8 mouse cellular contexts compared by ENCODE assay signal in the genomic region with DNA sequence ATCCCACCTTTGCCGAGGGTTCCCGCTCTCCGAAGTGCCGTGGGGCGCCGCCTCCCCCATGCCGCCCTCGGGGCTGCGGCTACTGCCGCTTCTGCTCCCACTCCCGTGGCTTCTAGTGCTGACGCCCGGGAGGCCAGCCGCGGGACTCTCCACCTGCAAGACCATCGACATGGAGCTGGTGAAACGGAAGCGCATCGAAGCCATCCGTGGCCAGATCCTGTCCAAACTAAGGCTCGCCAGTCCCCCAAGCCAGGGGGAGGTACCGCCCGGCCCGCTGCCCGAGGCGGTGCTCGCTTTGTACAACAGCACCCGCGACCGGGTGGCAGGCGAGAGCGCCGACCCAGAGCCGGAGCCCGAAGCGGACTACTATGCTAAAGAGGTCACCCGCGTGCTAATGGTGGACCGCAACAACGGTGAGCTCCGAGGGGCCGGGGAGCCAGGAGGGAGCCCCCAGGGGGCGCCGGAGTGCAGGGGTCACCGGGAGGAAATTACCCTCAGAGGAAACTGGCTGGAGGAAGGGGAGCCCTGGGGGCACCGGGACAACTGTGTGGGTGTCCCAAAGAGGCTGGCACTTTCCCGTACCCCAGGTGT. TPM values are rescaled to one million over a fixed set of nuclear protein-coding genes. Genes with fewer than 3 reads are reported as not detected.
DNase-seq lines count a peak whose midpoint lies in the region; ATAC-seq and TF ChIP-seq lines count a peak whose summit lies in the region.

No protein-coding gene starts in this region.

- no peak for ATAC-seq in heart, embryonic 16.5 days (replicated peaks; ENCODE audit: extremely low read depth, insufficient read depth, low FRiP score)
- no peak for ATAC-seq in midbrain, embryonic 13.5 days

- peaks cover 47% of the 10 kb centered on the region for H3K4me1 ChIP-seq in embryonic facial prominence, embryonic 10.5 days
- H3K4me1 ChIP-seq in heart, embryonic 16.5 days (ENCODE audit: control insufficient read depth, insufficient read depth, low read length) = peaks cover 16% of the 10 kb centered on the region
- peaks cover 42% of the 10 kb centered on the region for H3K4me1 ChIP-seq in limb, embryonic 10.5 days
- peaks cover 37% of the 10 kb centered on the region for H3K4me1 ChIP-seq in midbrain, embryonic 13.5 days (replicated peaks)
- peaks cover 27% of the 10 kb centered on the region for H3K4me1 ChIP-seq in testis, adult 2 months (ENCODE audit: control insufficient read depth, insufficient read depth, low read length)

- peak overlapping the region; percentile 97 for H3K4me2 ChIP-seq in heart, embryonic 16.5 days (ENCODE audit: low read depth, low read length)
- peak overlapping the region; percentile 62 for H3K4me2 ChIP-seq in midbrain, embryonic 13.5 days (replicated peaks)

- H3K36me3 ChIP-seq in embryonic facial prominence, embryonic 10.5 days (replicated peaks) = peaks cover 9% of the 10 kb centered on the region; the same call in 1 of the 2 replicates
- peaks cover 2% of the 10 kb centered on the region; the same call in 1 of the 2 replicates for H3K36me3 ChIP-seq in heart, embryonic 16.5 days (ENCODE audit: control insufficient read depth, insufficient read depth)
- peaks cover 5% of the 10 kb centered on the region; the same call in 1 of the 2 replicates for H3K36me3 ChIP-seq in limb, embryonic 10.5 days
- peaks cover 3% of the 10 kb centered on the region; the same call in 1 of the 2 replicates for H3K36me3 ChIP-seq in midbrain, embryonic 13.5 days
- no peaks in the 10 kb centered on the region for H3K36me3 ChIP-seq in testis, adult 2 months (ENCODE audit: control insufficient read depth, insufficient read depth, low read length)

- 0 out of 2 replicates have a peak, but pooled peaks have one; percentile 19 for TF ChIP-seq POLR2A in testis, adult 2 months (IDR thresholded peaks at IDR 0.05; ENCODE audit: control insufficient read depth, low read depth, low read length)

- under 1% methylated on average over 47 of the region's 47 CpGs for WGBS in embryonic facial prominence, embryonic 10.5 days
- WGBS in heart, embryonic 16.5 days = 0% methylated on average over 47 of the region's 47 CpGs
- WGBS in limb, embryonic 10.5 days = 1% methylated on average over 47 of the region's 47 CpGs
- WGBS in midbrain, embryonic 13.5 days = under 1% methylated on average over 47 of the region's 47 CpGs

- peak overlapping the region; percentile 82 for H3K27ac ChIP-seq in embryonic facial prominence, embryonic 10.5 days (replicated peaks)
- H3K27ac ChIP-seq in heart, embryonic 16.5 days (ENCODE audit: low read length) = peak overlapping the region; percentile 75
- peak overlapping the region; percentile 46 for H3K27ac ChIP-seq in limb, embryonic 10.5 days
- H3K27ac ChIP-seq in midbrain, embryonic 13.5 days = no peak overlapping the region
- peak overlapping the region; percentile 19 for H3K27ac ChIP-seq in testis, adult 2 months (ENCODE audit: control insufficient read depth, insufficient read depth, low read depth, low read length)

- peaks cover 80% of the 10 kb centered on the region for H3K27me3 ChIP-seq in embryonic facial prominence, embryonic 10.5 days (replicated peaks; ENCODE audit: low read depth, poor library complexity, severe bottlenecking)
- H3K27me3 ChIP-seq in heart, embryonic 16.5 days (ENCODE audit: control insufficient read depth, insufficient read depth, low read length) = 0 out of 2 replicates have a peak, but pooled peaks cover 2% of the 10 kb centered on the region
- H3K27me3 ChIP-seq in limb, embryonic 10.5 days (ENCODE audit: low read depth, poor library complexity, severe bottlenecking) = peaks cover 77% of the 10 kb centered on the region
- H3K27me3 ChIP-seq in midbrain, embryonic 13.5 days = peaks cover 80% of the 10 kb centered on the region
- H3K27me3 ChIP-seq in testis, adult 2 months (ENCODE audit: control insufficient read depth, insufficient read depth, low read length) = no peaks in the 10 kb centered on the region

- H3K4me3 ChIP-seq in embryonic facial prominence, embryonic 10.5 days = peak overlapping the region; percentile 67
- H3K4me3 ChIP-seq in heart, embryonic 16.5 days (ENCODE audit: low read length) = peak overlapping the region; percentile 64
- H3K4me3 ChIP-seq in limb, embryonic 10.5 days = peak overlapping the region; percentile 57
- peak overlapping the region; percentile 43 for H3K4me3 ChIP-seq in midbrain, embryonic 13.5 days (replicated peaks)
- H3K4me3 ChIP-seq in testis, adult 2 months (ENCODE audit: control insufficient read depth, low read depth, low read length) = peak overlapping the region; percentile 82

- peak overlapping the region; percentile 80 for H3K9ac ChIP-seq in heart, embryonic 16.5 days (ENCODE audit: low read length)
- H3K9ac ChIP-seq in midbrain, embryonic 13.5 days (replicated peaks) = peak overlapping the region; percentile 24

- no peak for TF ChIP-seq CTCF in testis, adult 2 months (IDR thresholded peaks at IDR 0.05; ENCODE audit: control insufficient read depth, insufficient read depth, insufficient replicate concordance, low read depth, low read length)

- DNase-seq in gastrocnemius, postnatal 10 days = peak; percentile 57
- DNase-seq in gastrocnemius, adult 18-20 months (ENCODE audit: low spot score) = no peak
- DNase-seq in embryonic facial prominence, embryonic 10.5 days (ENCODE audit: low spot score) = peak; percentile 58
- peak; percentile 63 for DNase-seq in limb, embryonic 10.5 days (ENCODE audit: low spot score)
- no peak for DNase-seq in frontal cortex, postnatal 25 days (ENCODE audit: low spot score in 2 of 2)

- no peaks in the 10 kb centered on the region for H3K9me3 ChIP-seq in embryonic facial prominence, embryonic 10.5 days
- no peaks in the 10 kb centered on the region for H3K9me3 ChIP-seq in heart, embryonic 16.5 days (replicated peaks; ENCODE audit: control insufficient read depth, low read length)
- H3K9me3 ChIP-seq in limb, embryonic 10.5 days (replicated peaks) = no peaks in the 10 kb centered on the region
- no peaks in the 10 kb centered on the region for H3K9me3 ChIP-seq in midbrain, embryonic 13.5 days

RNA-seq across cellular contexts. Expression of a gene that starts 1.1 kb away (rescaled TPM):
- 10 to 100 TPM; 15.2 to 25.6 TPM for total RNA-seq in gastrocnemius, postnatal 10 days (2021)
- 1 to 10 TPM; 3.9 to 7.8 TPM for total RNA-seq in gastrocnemius, adult 18-20 months (2021)
- polyA plus RNA-seq in embryonic facial prominence, embryonic 10.5 days (2016; fragmentation: Nextera tagmentation; extraction: Ambion mirVana) = 1.2 and 1.5 TPM in 2 replicates
- 3.6 and 3.8 TPM in 2 replicates for polyA plus RNA-seq in heart, embryonic 16.5 days (2015; fragmentation: Nextera tagmentation; extraction: Ambion mirVana)
- 1.4 and 1.6 TPM in 2 replicates for polyA plus RNA-seq in limb, embryonic 10.5 days (2016; fragmentation: Nextera tagmentation; extraction: Ambion mirVana)
- 0.59 and 1.2 TPM in 2 replicates for polyA plus RNA-seq in midbrain, embryonic 13.5 days (2015; fragmentation: Nextera tagmentation; extraction: Ambion mirVana)
- polyA plus RNA-seq in testis, adult 2 months (2012; rRNA removed) = 6.8 and 6.9 TPM in 2 replicates

RNA-seq across cellular contexts. Expression of a gene that starts 7.3 kb away (rescaled TPM):
- total RNA-seq in gastrocnemius, postnatal 10 days (2021) = 10 to 100 TPM; 10.5 to 10.9 TPM
- 1 to 10 TPM; 7.3 to 7.8 TPM for total RNA-seq in gastrocnemius, adult 18-20 months (2021)
- polyA plus RNA-seq in embryonic facial prominence, embryonic 10.5 days (2016; fragmentation: Nextera tagmentation; extraction: Ambion mirVana) = 33.5 and 34.1 TPM in 2 replicates
- 30.3 and 32.0 TPM in 2 replicates for polyA plus RNA-seq in heart, embryonic 16.5 days (2015; fragmentation: Nextera tagmentation; extraction: Ambion mirVana)
- polyA plus RNA-seq in limb, embryonic 10.5 days (2016; fragmentation: Nextera tagmentation; extraction: Ambion mirVana) = 33.0 and 37.7 TPM in 2 replicates
- polyA plus RNA-seq in midbrain, embryonic 13.5 days (2015; fragmentation: Nextera tagmentation; extraction: Ambion mirVana) = 40.3 and 41.4 TPM in 2 replicates
- 18.6 and 19.4 TPM in 2 replicates for polyA plus RNA-seq in testis, adult 2 months (2012; rRNA removed)

RNA-seq across cellular contexts. Expression of a gene that starts 12.9 kb away (rescaled TPM):
- under 1 TPM; 0.45 to 0.47 TPM for total RNA-seq in gastrocnemius, postnatal 10 days (2021)
- total RNA-seq in gastrocnemius, adult 18-20 months (2021) = not detected
- 2.6 and 3.6 TPM in 2 replicates for polyA plus RNA-seq in embryonic facial prominence, embryonic 10.5 days (2016; fragmentation: Nextera tagmentation; extraction: Ambion mirVana)
- 2.1 and 2.2 TPM in 2 replicates for polyA plus RNA-seq in heart, embryonic 16.5 days (2015; fragmentation: Nextera tagmentation; extraction: Ambion mirVana)
- polyA plus RNA-seq in limb, embryonic 10.5 days (2016; fragmentation: Nextera tagmentation; extraction: Ambion mirVana) = 2.9 and 3.4 TPM in 2 replicates
- 8.8 and 9.7 TPM in 2 replicates for polyA plus RNA-seq in midbrain, embryonic 13.5 days (2015; fragmentation: Nextera tagmentation; extraction: Ambion mirVana)
- polyA plus RNA-seq in testis, adult 2 months (2012; rRNA removed) = 17.4 and 19.0 TPM in 2 replicates

RNA-seq across cellular contexts. Expression of a gene that starts 28.9 kb away (rescaled TPM):
- total RNA-seq in gastrocnemius, postnatal 10 days (2021) = 10 to 100 TPM; 23.6 to 26.0 TPM
- 10 to 100 TPM; 19.9 to 21.3 TPM for total RNA-seq in gastrocnemius, adult 18-20 months (2021)
- polyA plus RNA-seq in embryonic facial prominence, embryonic 10.5 days (2016; fragmentation: Nextera tagmentation; extraction: Ambion mirVana) = 93.5 and 101 TPM in 2 replicates
- 42.5 and 44.6 TPM in 2 replicates for polyA plus RNA-seq in heart, embryonic 16.5 days (2015; fragmentation: Nextera tagmentation; extraction: Ambion mirVana)
- 88.3 and 109 TPM in 2 replicates for polyA plus RNA-seq in limb, embryonic 10.5 days (2016; fragmentation: Nextera tagmentation; extraction: Ambion mirVana)
- 44.2 and 44.8 TPM in 2 replicates for polyA plus RNA-seq in midbrain, embryonic 13.5 days (2015; fragmentation: Nextera tagmentation; extraction: Ambion mirVana)
- polyA plus RNA-seq in testis, adult 2 months (2012; rRNA removed) = 466 and 545 TPM in 2 replicates

RNA-seq across cellular contexts. Expression of a gene that starts 29.1 kb away (rescaled TPM):
- total RNA-seq in gastrocnemius, postnatal 10 days (2021) = 10 to 100 TPM; 51.9 to 60.8 TPM
- total RNA-seq in gastrocnemius, adult 18-20 months (2021) = 100 to 1,000 TPM; 134 to 137 TPM
- 54.9 and 59.2 TPM in 2 replicates for polyA plus RNA-seq in embryonic facial prominence, embryonic 10.5 days (2016; fragmentation: Nextera tagmentation; extraction: Ambion mirVana)
- 72.1 and 74.4 TPM in 2 replicates for polyA plus RNA-seq in heart, embryonic 16.5 days (2015; fragmentation: Nextera tagmentation; extraction: Ambion mirVana)
- polyA plus RNA-seq in limb, embryonic 10.5 days (2016; fragmentation: Nextera tagmentation; extraction: Ambion mirVana) = 63.0 and 66.4 TPM in 2 replicates
- 47.9 and 50.5 TPM in 2 replicates for polyA plus RNA-seq in midbrain, embryonic 13.5 days (2015; fragmentation: Nextera tagmentation; extraction: Ambion mirVana)
- 69.0 and 76.6 TPM in 2 replicates for polyA plus RNA-seq in testis, adult 2 months (2012; rRNA removed)

Comparison
In these comparisons a context has a peak if more than half of its experiments do, and no peak if none do; other contexts are left out.
1. DNase-seq: peak in gastrocnemius, postnatal 10 days (single experiment), embryonic facial prominence, embryonic 10.5 days (single experiment) and limb, embryonic 10.5 days (single experiment); none in gastrocnemius, adult 18-20 months (single experiment) and frontal cortex, postnatal 25 days (0 of 2).
2. Peak in every context shown above with its lines, with median percentiles within 50 percentile points of each other: H3K4me3 ChIP-seq.